Mouse (Mus musculus) midbrain, embryonic 11.5 days (tissue): ENCODE data around the gene Pgd. TPM values are rescaled to one million over a fixed set of nuclear protein-coding genes. Genes with fewer than 3 reads are reported as not detected.
"Not testable (repeated sequence)": the region's sequence is repeated elsewhere in the genome, so short reads cannot be mapped to it uniquely, and the experiment has no call there.

Experiments
- ATAC-seq: fragments of 200-750 bp; cut with Nextera tagmentation; 2 replicates; pipeline ENCODE4 v1.8.0; 2017; ENCODE audit warnings: moderate TSS enrichment, moderate library complexity; ENCODE audit not compliant: low FRiP score
- DNase-seq: peaks from one replicate; pipeline ENCODE4 v3.0.0; 2015; ENCODE audit warnings: low spot score; ENCODE audit errors: missing footprints
- H3K27ac ChIP-seq: fragments of 300-500 bp; sonication (generic); 2 replicates; pipeline ENCODE4 v1.5.1; 2014; ENCODE audit warnings: low read depth, low read length
- H3K27me3 ChIP-seq: fragments of 300-500 bp; sonication (generic); 2 replicates; pipeline ENCODE4 v1.6.1; 2014; ENCODE audit warnings: mild to moderate bottlenecking, low read length, moderate library complexity, mixed read lengths; ENCODE audit not compliant: control insufficient read depth, insufficient read depth
- H3K36me3 ChIP-seq: fragments of 300-500 bp; sonication (generic); 2 replicates; pipeline ENCODE4 v1.6.1; 2014; ENCODE audit warnings: mild to moderate bottlenecking, low read length, moderate library complexity, mixed read lengths; ENCODE audit not compliant: control insufficient read depth, insufficient read depth
- H3K4me1 ChIP-seq: fragments of 300-500 bp; sonication (generic); 2 replicates; pipeline ENCODE4 v1.6.1; 2014; ENCODE audit warnings: low read length; ENCODE audit not compliant: control insufficient read depth, insufficient read depth
- H3K4me2 ChIP-seq: fragments of 300-500 bp; sonication (generic); 2 replicates; pipeline ENCODE4 v1.6.1; 2014; ENCODE audit warnings: mild to moderate bottlenecking, moderate library complexity
- H3K4me3 ChIP-seq: fragments of 300-500 bp; sonication (generic); 2 replicates; pipeline ENCODE4 v1.5.1; 2014; ENCODE audit warnings: low read depth, low read length
- H3K9ac ChIP-seq: fragments of 300-500 bp; sonication (generic); 2 replicates; pipeline ENCODE4 v1.6.1; 2014; ENCODE audit warnings: low read length
- H3K9me3 ChIP-seq: fragments of 300-500 bp; sonication (generic); 2 replicates; pipeline ENCODE4 v1.6.1; 2016; ENCODE audit warnings: low read length; ENCODE audit not compliant: control insufficient read depth
- WGBS: fragments of 180-500 bp; shearing (Covaris S2); extraction: QIAGEN DNeasy Blood & Tissue Kit; methylation state at CpG from one replicate; pipeline ENCODE4 v1.1.7; 2014; 5-methylcytosine and 5-hydroxymethylcytosine counted together
- polyA plus RNA-seq: library from polyadenylated mRNA; unstranded; fragments of >200 nt; fragmentation: Nextera tagmentation; extraction: Ambion mirVana; gene quantifications from 2 replicates; pipeline ENCODE4 v1.2.1, GENCODE M21; 2014

The Pgd gene
- polyA plus RNA-seq: 47.4 and 50.7 TPM in 2 replicates

DNA sequence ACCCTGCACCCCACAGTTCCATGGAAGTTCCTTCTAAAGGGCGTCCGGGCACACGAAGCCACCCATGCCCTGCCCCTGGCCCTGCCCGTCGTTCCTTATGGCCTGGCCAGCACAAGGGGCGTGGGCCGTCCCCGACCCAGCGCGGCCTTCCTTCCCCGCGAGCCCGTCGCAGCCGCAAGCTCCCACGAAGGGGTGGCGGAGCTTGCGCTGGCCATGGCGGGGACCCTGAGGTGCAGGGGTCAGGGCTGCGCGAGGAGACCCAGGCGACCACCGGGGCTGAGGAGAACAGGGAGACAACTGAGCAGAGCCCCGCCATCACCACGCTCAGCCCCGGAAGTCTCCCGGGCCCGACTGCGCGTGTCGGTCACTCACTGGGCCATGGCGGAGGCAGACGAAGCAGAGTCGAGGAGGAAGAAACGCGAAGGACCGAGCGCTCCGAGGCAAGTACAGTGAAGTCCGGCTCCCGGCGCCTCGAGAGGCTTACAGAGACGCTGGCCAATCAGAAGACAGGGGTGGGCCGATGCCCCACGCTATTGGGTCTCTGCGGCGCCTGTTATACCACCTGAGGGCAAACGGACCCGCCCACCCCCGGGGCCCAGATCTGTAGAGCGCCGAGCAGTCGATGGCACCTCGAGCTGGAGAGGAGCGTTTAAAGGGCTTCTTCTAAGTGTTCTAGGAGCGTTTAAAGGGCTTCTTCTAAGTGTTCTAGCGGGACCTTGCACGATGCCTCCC, at the start of gene Pgd:
Gene Pgd (minus strand): TSS at position 557 of the 732 bp plus-strand sequence.
- Histone ChIP-seq H3K27ac (peak within 1 kb of the TSS; percentile 2; the same call in 1 of the 2 replicates), H3K27me3 (no peaks in the 10 kb centered on the region), H3K36me3 (peaks cover 5% of the 10 kb centered on the region; the same call in 1 of the 2 replicates), H3K4me2 (peak within 1 kb of the TSS; percentile 83), H3K4me1 (peaks cover 7% of the 10 kb centered on the region; the same call in 1 of the 2 replicates), H3K9me3 (no peaks in the 10 kb centered on the region), H3K4me3 (peak within 1 kb of the TSS; percentile 57), H3K9ac (peak within 1 kb of the TSS; percentile 84)
- DNase-seq (peak; percentile 99), ATAC-seq (peak; percentile 100)
- under 1% methylated on average over 59 of the region's 59 CpGs for WGBS

DNA sequence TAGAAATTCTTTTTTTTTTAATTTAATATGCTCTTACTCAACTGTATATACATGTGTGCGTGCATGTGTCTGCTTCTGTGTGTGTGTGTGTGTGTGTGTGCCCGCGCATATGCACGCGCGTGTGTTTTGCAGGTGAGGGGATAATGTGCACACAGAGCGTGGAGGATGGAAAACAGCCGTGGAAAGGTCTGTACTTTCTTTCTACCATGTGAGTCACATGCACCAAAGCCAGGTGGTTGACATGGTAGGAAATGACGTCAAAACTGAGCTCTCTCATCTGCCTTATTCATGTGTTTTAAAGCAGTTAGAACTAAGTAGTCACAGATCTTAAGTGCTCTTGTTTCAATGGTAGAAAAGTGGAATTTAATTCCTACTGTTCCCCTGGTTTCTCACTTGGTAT, 49.4 kb upstream of the Pgd start:
- H3K27ac ChIP-seq: no peak overlapping the region
- peaks cover 29% of the 10 kb centered on the region for H3K36me3 ChIP-seq
- no peaks in the 10 kb centered on the region for H3K27me3 ChIP-seq
- ATAC-seq (no peak), DNase-seq (no peak)
- no peak overlapping the region for H3K4me2 ChIP-seq
- 93% methylated on average over 9 of the region's 9 CpGs for WGBS
- no peaks in the 10 kb centered on the region for H3K9me3 ChIP-seq
- H3K4me3 ChIP-seq: no peak overlapping the region
- peaks cover 4% of the 10 kb centered on the region for H3K4me1 ChIP-seq
- no peak overlapping the region for H3K9ac ChIP-seq

DNA sequence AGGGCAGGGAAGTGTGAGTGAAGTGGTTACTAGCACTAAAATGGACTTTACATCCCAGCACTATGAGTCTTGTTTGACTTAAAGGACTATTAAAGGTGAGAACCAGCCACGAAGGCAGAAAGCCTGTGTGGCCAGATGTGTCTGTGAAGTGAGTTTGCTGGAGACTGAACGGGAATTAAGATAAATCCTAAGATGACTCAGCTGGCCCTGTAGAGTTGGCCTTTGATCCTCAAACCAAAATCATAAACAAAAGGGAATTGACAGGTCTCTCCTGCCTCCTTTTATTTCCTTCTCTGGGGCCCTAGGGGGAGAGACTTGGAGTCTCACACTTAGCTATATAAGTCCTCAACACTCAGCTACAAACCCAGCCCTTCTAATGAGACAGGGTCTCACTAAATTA, 48.8 kb upstream of the Pgd start:
- no peak for ATAC-seq
- no peaks in the 10 kb centered on the region for H3K9me3 ChIP-seq
- no peak overlapping the region for H3K27ac ChIP-seq
- H3K9ac ChIP-seq: no peak overlapping the region
- no peak for DNase-seq
- no peak overlapping the region for H3K4me3 ChIP-seq
- H3K27me3 ChIP-seq: no peaks in the 10 kb centered on the region
- H3K4me1 ChIP-seq: no peaks in the 10 kb centered on the region; the same call in 1 of the 2 replicates
- no peak overlapping the region for H3K4me2 ChIP-seq
- WGBS: 52% methylated on average over 2 of the region's 2 CpGs
- H3K36me3 ChIP-seq: peaks cover 29% of the 10 kb centered on the region

DNA sequence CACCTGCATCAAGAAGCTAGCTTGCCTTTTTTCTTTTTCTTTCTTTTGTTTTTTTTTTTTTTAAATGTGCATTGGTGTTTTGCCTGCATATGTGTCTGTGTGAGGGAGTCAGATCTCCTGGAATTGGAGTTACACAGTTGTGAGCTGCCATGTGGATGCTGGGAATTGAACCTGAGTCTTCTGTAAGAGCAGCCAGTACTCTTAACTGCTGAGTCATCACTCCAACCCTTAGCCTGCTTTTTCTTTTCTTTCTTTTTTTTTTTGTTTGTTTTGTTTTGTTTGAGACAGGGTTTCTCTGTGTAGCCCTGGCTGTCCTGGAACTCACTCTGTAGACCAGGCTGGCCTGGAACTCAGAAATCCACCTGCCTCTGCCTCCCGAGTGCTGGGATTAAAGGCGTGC, 47.9 kb upstream of the Pgd start:
- H3K4me1 ChIP-seq, H3K9me3 ChIP-seq, ATAC-seq, H3K4me3 ChIP-seq, H3K27me3 ChIP-seq, DNase-seq, H3K4me2 ChIP-seq, H3K9ac ChIP-seq, H3K27ac ChIP-seq: not testable (repeated sequence)
- 87% methylated on average over 2 of the region's 2 CpGs for WGBS
- peaks cover 32% of the 10 kb centered on the region for H3K36me3 ChIP-seq

DNA sequence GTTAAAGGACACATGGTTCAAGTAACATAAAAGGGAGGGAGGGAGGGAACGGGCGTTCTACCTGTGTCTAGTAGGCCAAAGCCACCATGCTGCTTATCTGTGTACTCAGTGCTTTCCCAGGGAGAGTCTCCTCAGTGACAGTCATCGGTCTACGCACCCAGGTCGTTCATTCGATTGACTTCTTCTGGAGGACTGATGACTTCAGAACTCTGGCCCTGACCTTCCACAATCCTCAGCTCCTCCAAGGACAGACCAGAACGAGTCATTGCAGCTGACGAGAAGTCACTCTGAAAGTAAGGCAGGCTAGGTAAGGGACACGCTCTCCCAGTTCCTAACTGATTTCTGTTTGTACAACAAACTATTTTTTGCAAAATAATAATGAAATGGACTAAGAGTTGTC, 46.9 kb upstream of the Pgd start:
- 99% methylated on average over 9 of the region's 9 CpGs for WGBS
- Histone ChIP-seq H3K27me3 (no peaks in the 10 kb centered on the region), H3K9ac (no peak overlapping the region), H3K4me3 (no peak overlapping the region), H3K9me3 (no peaks in the 10 kb centered on the region), H3K36me3 (peaks cover 32% of the 10 kb centered on the region), H3K4me1 (no peaks in the 10 kb centered on the region), H3K4me2 (no peak overlapping the region), H3K27ac (no peak overlapping the region)
- DNase-seq (no peak), ATAC-seq (no peak)

DNA sequence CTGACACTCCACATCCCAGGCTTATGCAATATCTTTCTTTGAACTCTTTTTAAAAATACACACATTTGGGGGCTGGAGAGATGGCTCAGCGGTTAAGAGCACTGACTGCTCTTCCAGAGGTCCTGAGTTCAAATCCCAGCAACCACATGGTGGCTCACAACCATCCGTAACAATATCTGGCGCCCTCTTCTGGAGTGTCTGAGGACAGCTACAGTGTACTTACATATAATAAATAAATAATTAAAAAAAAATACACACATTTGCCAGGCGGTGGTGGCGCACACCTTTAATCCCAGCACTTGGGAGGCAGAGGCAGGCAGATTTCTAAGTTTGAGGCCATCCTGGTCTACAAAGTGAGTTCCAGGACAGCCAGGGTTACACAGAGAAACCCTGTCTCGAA, 44.9 kb upstream of the Pgd start:
- H3K36me3 ChIP-seq: peaks cover 35% of the 10 kb centered on the region
- DNase-seq, H3K4me2 ChIP-seq, H3K27me3 ChIP-seq, H3K9ac ChIP-seq, ATAC-seq, H3K4me3 ChIP-seq, H3K27ac ChIP-seq, H3K4me1 ChIP-seq, H3K9me3 ChIP-seq: not testable (repeated sequence)
- 96% methylated on average over 6 of the region's 6 CpGs for WGBS

DNA sequence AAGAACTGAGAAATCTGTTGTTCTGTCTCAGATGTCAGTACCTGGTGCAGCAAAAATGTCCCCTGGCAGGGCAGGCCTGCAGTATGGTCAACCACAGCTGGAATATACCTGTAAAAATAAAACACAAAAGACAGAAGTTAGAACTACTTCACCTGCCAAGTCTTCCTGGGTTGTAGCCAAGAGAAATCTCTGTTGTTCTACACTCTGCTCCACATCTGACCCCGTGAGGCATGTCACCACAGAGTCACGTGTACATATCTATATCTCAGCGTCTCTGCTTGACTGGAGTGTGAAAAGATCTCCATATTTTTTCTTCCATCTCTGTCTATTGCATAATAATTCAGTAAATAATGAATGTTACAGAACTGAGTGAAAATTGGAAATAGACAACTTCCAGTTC, 35.9 kb upstream of the Pgd start:
- no peak overlapping the region for H3K27ac ChIP-seq
- H3K4me3 ChIP-seq: no peak overlapping the region
- H3K4me1 ChIP-seq: no peaks in the 10 kb centered on the region
- H3K36me3 ChIP-seq: peaks cover 38% of the 10 kb centered on the region; the same call in 1 of the 2 replicates
- WGBS: 97% methylated on average over 3 of the region's 3 CpGs
- no peak overlapping the region for H3K4me2 ChIP-seq
- H3K9me3 ChIP-seq: no peaks in the 10 kb centered on the region
- no peaks in the 10 kb centered on the region for H3K27me3 ChIP-seq
- no peak overlapping the region for H3K9ac ChIP-seq
- ATAC-seq (no peak), DNase-seq (no peak)

DNA sequence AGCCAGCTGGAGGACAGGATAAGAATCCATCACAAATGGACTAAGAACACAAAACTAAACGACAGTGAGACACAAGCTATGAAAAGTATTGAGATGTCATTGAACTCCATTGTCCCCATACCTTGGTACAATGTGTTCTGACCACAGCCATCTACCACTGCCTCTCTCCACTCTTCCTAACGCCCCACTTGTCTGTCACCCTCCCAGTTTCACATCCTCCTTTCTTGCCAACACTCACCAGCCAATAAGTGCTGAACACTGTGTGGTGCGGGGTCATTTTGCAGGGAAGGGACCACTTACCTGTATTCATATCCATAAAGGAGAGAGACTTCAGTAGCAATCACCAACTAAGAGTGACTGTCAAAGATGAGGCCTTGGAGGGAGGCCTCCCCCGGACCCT, 34.5 kb upstream of the Pgd start:
- no peaks in the 10 kb centered on the region for H3K9me3 ChIP-seq
- H3K9ac ChIP-seq: no peak overlapping the region
- no peaks in the 10 kb centered on the region for H3K27me3 ChIP-seq
- no peak overlapping the region for H3K27ac ChIP-seq
- no peak for ATAC-seq
- peaks cover 33% of the 10 kb centered on the region; the same call in 1 of the 2 replicates for H3K36me3 ChIP-seq
- DNase-seq: no peak
- no peak overlapping the region for H3K4me3 ChIP-seq
- H3K4me1 ChIP-seq: no peaks in the 10 kb centered on the region
- WGBS: 93% methylated on average over 4 of the region's 4 CpGs
- H3K4me2 ChIP-seq: no peak overlapping the region

DNA sequence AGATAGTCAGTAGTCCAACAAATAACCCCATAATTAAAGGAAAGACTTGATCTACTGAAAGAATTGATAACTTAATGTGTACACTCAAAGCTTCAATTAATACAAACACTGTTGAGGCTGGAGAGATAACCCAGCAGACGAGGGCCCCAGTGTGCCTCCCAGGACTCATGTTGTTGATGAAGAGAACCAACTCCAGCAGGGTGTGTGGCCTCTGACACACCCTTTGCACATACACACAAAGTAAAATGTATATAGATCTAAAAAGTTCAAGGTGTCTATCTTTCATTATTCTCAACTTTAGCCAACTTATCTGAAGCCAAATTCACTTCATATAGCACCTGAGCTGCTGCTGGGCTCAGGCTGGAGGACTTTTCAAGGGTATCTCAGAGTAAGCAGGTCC, 30.6 kb upstream of the Pgd start:
- H3K36me3 ChIP-seq: peaks cover 29% of the 10 kb centered on the region
- H3K9me3 ChIP-seq: no peaks in the 10 kb centered on the region
- ATAC-seq (no peak), DNase-seq (no peak)
- no peak overlapping the region for H3K27ac ChIP-seq
- 85% methylated on average over 1 of the region's 1 CpGs for WGBS
- no peak overlapping the region for H3K4me2 ChIP-seq
- H3K27me3 ChIP-seq: no peaks in the 10 kb centered on the region
- no peaks in the 10 kb centered on the region for H3K4me1 ChIP-seq
- no peak overlapping the region for H3K4me3 ChIP-seq
- H3K9ac ChIP-seq: no peak overlapping the region
